Mouse (Mus musculus) forebrain, embryonic 16.5 days (tissue): ENCODE measurements around the gene Sipa1l3. TPM values are rescaled to one million over a fixed set of nuclear protein-coding genes. Genes with fewer than 3 reads are reported as not detected.
A peak's percentile ranks its signal among the peaks of the same experiment; 100 is the strongest.

Source experiments
- ATAC-seq: fragments of 200-750 bp; cut with Nextera tagmentation; 2 replicates; pipeline ENCODE4 v1.8.0; 2017; ENCODE audit warnings: mild to moderate bottlenecking, moderate library complexity
- H3K27ac ChIP-seq: fragments of 300-500 bp; sonication (generic); 2 replicates; pipeline ENCODE4 v1.5.1; 2014; ENCODE audit warnings: low read length, control low read depth
- H3K27me3 ChIP-seq: fragments of 300-500 bp; sonication (generic); replicated peaks from 2 replicates; pipeline ENCODE4 v1.6.1; 2014; ENCODE audit warnings: low read length; ENCODE audit not compliant: control insufficient read depth, insufficient read depth
- H3K36me3 ChIP-seq: fragments of 300-500 bp; sonication (generic); 2 replicates; pipeline ENCODE4 v1.6.1; 2014; ENCODE audit not compliant: control insufficient read depth, insufficient read depth
- H3K4me1 ChIP-seq: fragments of 300-500 bp; sonication (generic); replicated peaks from 2 replicates; pipeline ENCODE4 v1.6.1; 2014; ENCODE audit warnings: low read length; ENCODE audit not compliant: control insufficient read depth, insufficient read depth
- H3K4me2 ChIP-seq: fragments of 300-500 bp; sonication (generic); 2 replicates; pipeline ENCODE4 v1.6.1; 2014; ENCODE audit warnings: mild to moderate bottlenecking, low read length, control low read depth
- H3K4me3 ChIP-seq: fragments of 300-500 bp; sonication (generic); replicated peaks from 2 replicates; pipeline ENCODE4 v1.5.1; 2014; ENCODE audit warnings: mild to moderate bottlenecking, low read length, control low read depth
- H3K9ac ChIP-seq: fragments of 300-500 bp; sonication (generic); replicated peaks from 2 replicates; pipeline ENCODE4 v1.6.1; 2014; ENCODE audit warnings: low read depth, low read length, control low read depth
- H3K9me3 ChIP-seq: fragments of 300-500 bp; sonication (generic); 2 replicates; pipeline ENCODE4 v1.6.1; 2016; ENCODE audit warnings: low read length; ENCODE audit not compliant: control insufficient read depth
- WGBS: fragments of 180-500 bp; shearing (Covaris S2); extraction: QIAGEN DNeasy Blood & Tissue Kit; methylation state at CpG from one replicate; pipeline ENCODE4 v1.1.7; 2014; 5-methylcytosine and 5-hydroxymethylcytosine counted together
- polyA plus RNA-seq: library from polyadenylated mRNA; unstranded; fragments of >200 nt; fragmentation: Nextera tagmentation; extraction: Ambion mirVana; gene quantifications from 2 replicates; pipeline ENCODE4 v1.2.1, GENCODE M21; 2015

Sipa1l3 gene
- polyA plus RNA-seq, 1 experiment from 2014 or later: 16.1 TPM

DNA sequence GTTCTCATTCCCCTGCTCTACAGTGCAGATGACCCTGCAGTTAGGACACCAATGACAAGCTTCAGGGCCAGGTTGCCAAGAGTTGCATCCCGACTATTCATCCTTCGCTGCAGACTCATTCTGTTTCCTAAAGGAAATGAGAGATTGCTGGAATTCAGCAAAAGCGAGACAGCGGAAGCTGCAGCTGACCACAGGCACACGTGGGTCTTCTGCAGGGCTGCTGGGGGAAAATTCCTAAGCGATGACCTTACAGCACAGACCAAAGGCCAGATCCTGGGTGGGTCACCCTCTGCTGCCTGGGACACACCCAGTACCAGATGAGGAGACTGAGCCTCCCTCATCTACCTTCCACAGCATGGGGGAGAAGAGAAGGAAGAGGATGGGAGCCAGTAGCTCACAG lies 60.7 kb downstream of the Sipa1l3 start:
- H3K9ac ChIP-seq: no peak overlapping the region
- 92% methylated on average over 6 of the region's 6 CpGs for WGBS
- no peaks in the 10 kb centered on the region for H3K27me3 ChIP-seq
- no peak for ATAC-seq
- no peak overlapping the region for H3K4me3 ChIP-seq
- no peak overlapping the region for H3K4me2 ChIP-seq
- no peak overlapping the region for H3K27ac ChIP-seq
- H3K9me3 ChIP-seq: no peaks in the 10 kb centered on the region
- H3K36me3 ChIP-seq: no peaks in the 10 kb centered on the region
- H3K4me1 ChIP-seq: peaks cover 14% of the 10 kb centered on the region

DNA sequence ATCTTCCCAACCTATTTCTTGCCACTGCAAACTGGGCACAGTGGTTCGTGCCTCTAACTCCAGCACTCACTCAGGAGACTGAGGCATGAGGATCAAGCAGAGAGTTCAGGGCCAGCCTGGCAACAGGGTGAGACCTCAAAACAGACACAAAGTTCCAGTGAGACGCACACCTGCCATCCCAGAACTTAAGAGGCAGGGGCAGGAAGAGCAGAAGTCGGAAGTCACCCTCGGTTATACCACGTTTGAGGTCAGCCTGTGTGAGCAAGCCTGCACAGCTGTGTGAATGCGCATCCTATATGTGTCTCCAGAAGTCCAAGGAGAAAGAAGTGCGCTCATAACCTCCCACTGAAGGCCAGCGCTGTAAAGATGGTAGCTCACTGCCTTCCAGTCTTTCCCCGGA lies 61.7 kb downstream of the Sipa1l3 start:
- ATAC-seq: no peak
- no peak overlapping the region for H3K27ac ChIP-seq
- H3K4me3 ChIP-seq: no peak overlapping the region
- WGBS: 92% methylated on average over 9 of the region's 9 CpGs
- H3K9ac ChIP-seq: no peak overlapping the region
- H3K36me3 ChIP-seq: no peaks in the 10 kb centered on the region
- H3K9me3 ChIP-seq: no peaks in the 10 kb centered on the region
- peaks cover 19% of the 10 kb centered on the region for H3K4me1 ChIP-seq
- no peaks in the 10 kb centered on the region for H3K27me3 ChIP-seq
- H3K4me2 ChIP-seq: no peak overlapping the region

DNA sequence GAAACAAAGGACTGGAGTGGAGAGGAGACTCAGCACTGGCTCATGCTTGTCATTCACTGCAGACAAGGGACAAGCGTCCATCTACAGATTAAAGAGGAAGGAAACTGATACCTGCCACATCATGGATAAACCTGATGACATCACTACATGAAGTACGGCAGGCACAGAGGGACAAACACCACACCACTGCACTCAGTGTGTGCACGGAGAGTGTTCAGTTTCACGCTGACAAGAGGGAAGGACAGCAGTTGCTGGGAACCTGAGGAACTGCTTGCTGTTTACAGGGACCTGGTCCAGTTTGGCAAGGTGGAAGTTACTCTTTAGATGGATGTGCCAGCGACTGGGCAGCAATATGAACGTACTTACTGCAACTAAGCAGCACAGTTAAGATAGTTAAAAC lies 62.9 kb downstream of the Sipa1l3 start:
- no peak for ATAC-seq

DNA sequence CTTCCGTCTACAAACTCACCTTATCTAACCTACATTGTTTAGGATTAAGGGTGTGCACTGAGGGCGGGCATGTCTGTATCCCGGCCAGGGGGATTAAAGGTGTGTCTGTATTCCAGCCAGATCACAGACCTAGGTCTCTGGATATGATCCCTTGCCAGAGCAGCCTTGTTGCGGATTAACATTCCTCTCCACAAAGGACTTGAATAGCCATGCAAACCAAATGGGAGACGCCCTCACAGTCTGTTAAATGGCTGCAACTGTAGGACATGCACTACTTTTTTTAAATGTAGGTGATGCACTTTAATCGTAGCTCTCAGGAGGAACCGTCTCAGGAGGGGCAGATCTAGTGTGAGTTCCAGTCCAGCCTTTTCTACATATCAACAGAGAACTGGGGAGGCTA lies 63.5 kb downstream of the Sipa1l3 start:
- Histone ChIP-seq H3K4me2 (no peak overlapping the region), H3K27me3 (no peaks in the 10 kb centered on the region), H3K9ac (no peak overlapping the region), H3K27ac (no peak overlapping the region), H3K4me1 (peaks cover 17% of the 10 kb centered on the region), H3K36me3 (no peaks in the 10 kb centered on the region), H3K9me3 (no peaks in the 10 kb centered on the region), H3K4me3 (no peak overlapping the region)
- WGBS: 23% methylated on average over 7 of the region's 7 CpGs
- no peak for ATAC-seq

More for the DNA sequence above, 62.9 kb downstream of the Sipa1l3 start:
- Histone ChIP-seq H3K9ac (no peak overlapping the region), H3K36me3 (no peaks in the 10 kb centered on the region), H3K9me3 (no peaks in the 10 kb centered on the region), H3K4me1 (peaks cover 17% of the 10 kb centered on the region), H3K4me2 (no peak overlapping the region), H3K4me3 (no peak overlapping the region), H3K27me3 (no peaks in the 10 kb centered on the region), H3K27ac (no peak overlapping the region)
- WGBS: 52% methylated on average over 6 of the region's 6 CpGs

GRCm38 (mm10) chr7:29452991-29453741 lies 65.3 kb downstream of the Sipa1l3 start:
- ATAC-seq: peak; percentile 61
- H3K27ac ChIP-seq: 0 out of 2 replicates have a peak overlapping the region, but pooled peaks have one; percentile 17
- WGBS: 20% methylated on average over 18 of the region's 18 CpGs
- H3K9ac ChIP-seq: 0 out of 2 replicates have a peak overlapping the region, but pooled peaks have one; percentile 19
- H3K4me2 ChIP-seq: 0 out of 2 replicates have a peak overlapping the region, but pooled peaks have one; percentile 3
- H3K27me3 ChIP-seq: no peaks in the 10 kb centered on the region
- peaks cover 17% of the 10 kb centered on the region for H3K4me1 ChIP-seq
- no peaks in the 10 kb centered on the region for H3K36me3 ChIP-seq
- H3K4me3 ChIP-seq: no peak overlapping the region
- no peaks in the 10 kb centered on the region for H3K9me3 ChIP-seq

DNA sequence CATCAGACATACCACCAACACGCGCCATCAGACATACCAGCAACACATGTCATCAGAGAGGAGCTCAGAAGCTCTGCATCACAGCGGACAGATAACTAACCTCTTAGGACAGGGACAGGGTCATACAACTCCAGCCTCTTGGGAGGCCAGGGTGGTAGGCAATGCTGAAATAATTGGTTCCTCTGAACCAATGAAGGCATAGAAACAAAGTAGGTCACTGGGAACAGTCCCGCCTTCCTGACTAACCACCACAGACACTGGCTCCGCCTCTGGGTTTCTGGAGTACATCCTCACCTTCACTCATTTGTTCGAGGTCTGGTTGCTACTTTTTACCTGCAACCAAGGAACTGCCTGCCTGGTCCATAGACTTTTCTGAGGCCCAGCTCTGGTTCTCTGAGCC lies 66.1 kb downstream of the Sipa1l3 start:
- 0 out of 2 replicates have a peak overlapping the region, but pooled peaks have one; percentile 46 for H3K27ac ChIP-seq
- ATAC-seq: no peak
- H3K4me1 ChIP-seq: peaks cover 17% of the 10 kb centered on the region
- no peaks in the 10 kb centered on the region for H3K27me3 ChIP-seq
- no peak overlapping the region for H3K4me3 ChIP-seq
- no peaks in the 10 kb centered on the region for H3K9me3 ChIP-seq
- no peaks in the 10 kb centered on the region for H3K36me3 ChIP-seq
- H3K4me2 ChIP-seq: no peak overlapping the region
- H3K9ac ChIP-seq: no peak overlapping the region
- 87% methylated on average over 6 of the region's 6 CpGs for WGBS

DNA sequence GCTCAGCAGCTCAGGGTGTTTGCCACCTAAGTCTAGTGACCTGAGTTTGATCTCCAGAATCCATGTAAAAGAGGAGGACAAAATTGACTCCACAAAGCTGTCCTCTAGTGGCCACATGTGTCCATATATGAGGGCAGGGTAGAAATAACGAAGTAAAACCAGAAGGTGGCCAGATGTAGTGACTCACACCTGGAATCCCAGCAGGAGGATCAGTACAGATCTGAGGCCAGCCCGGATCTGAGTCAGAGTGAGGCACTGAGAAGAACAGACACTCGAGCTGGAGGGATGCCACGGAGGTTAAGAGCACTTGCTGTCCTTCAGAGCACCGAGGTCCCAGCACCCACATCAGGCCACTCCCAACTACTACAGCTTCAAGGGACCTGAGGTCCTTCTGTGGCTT lies 68.3 kb downstream of the Sipa1l3 start:
- Histone ChIP-seq H3K4me1 (peaks cover 17% of the 10 kb centered on the region), H3K27me3 (no peaks in the 10 kb centered on the region), H3K9me3 (no peaks in the 10 kb centered on the region), H3K4me2 (no peak overlapping the region), H3K36me3 (no peaks in the 10 kb centered on the region), H3K27ac (no peak overlapping the region), H3K9ac (no peak overlapping the region), H3K4me3 (no peak overlapping the region)
- no peak for ATAC-seq
- WGBS: 84% methylated on average over 5 of the region's 5 CpGs

- H3K27me3 ChIP-seq: no peaks in the 10 kb centered on the region
- no peak overlapping the region for H3K9ac ChIP-seq
- ATAC-seq: no peak
- peaks cover 17% of the 10 kb centered on the region for H3K4me1 ChIP-seq
- no peaks in the 10 kb centered on the region for H3K9me3 ChIP-seq
- 97% methylated on average over 6 of the region's 6 CpGs for WGBS
- no peak overlapping the region for H3K27ac ChIP-seq
- no peak overlapping the region for H3K4me3 ChIP-seq
- H3K4me2 ChIP-seq: no peak overlapping the region
- H3K36me3 ChIP-seq: no peaks in the 10 kb centered on the region
These were observed 69.6 kb downstream of the Sipa1l3 start for GRCm38 (mm10) chr7:29448830-29449229.

GRCm38 (mm10) chr7:29447147-29447829 lies 71.2 kb downstream of the Sipa1l3 start:
- H3K4me2 ChIP-seq: no peak overlapping the region
- no peaks in the 10 kb centered on the region for H3K36me3 ChIP-seq
- no peak overlapping the region for H3K4me3 ChIP-seq
- WGBS: 87% methylated on average over 11 of the region's 11 CpGs
- no peak overlapping the region for H3K9ac ChIP-seq
- H3K9me3 ChIP-seq: no peaks in the 10 kb centered on the region
- H3K27ac ChIP-seq: no peak overlapping the region
- ATAC-seq: no peak
- no peaks in the 10 kb centered on the region for H3K27me3 ChIP-seq
- peaks cover 4% of the 10 kb centered on the region for H3K4me1 ChIP-seq
